Mouse (Mus musculus): ENCODE data around the gene Bcap29.

- no peak for TF ChIP-seq CTCF (IDR thresholded peaks at IDR 0.05; ENCODE audit: low read depth, low read length)
- TF ChIP-seq EP300 (IDR thresholded peaks at IDR 0.05; ENCODE audit: insufficient read depth, low read depth, low read length): no peak
Observed at GRCm38 (mm10) chr12:31569784-31570183, 64.7 kb downstream of the Bcap29 start.

Measured in ES-Bruce4 (cell line).